Mouse (Mus musculus) bone marrow macrophage, adult 2 months (primary cell): ENCODE results near the gene Camk2g. TPM values are rescaled to one million over a fixed set of nuclear protein-coding genes. Genes with fewer than 3 reads are reported as not detected.
A peak's percentile ranks its signal among the peaks of the same experiment; 100 is the strongest.

Experiments
- H3K27ac ChIP-seq: 2 replicates; pipeline ENCODE4 v1.5.1; 2012; ENCODE audit warnings: low read depth, low read length; ENCODE audit not compliant: insufficient read depth
- H3K4me1 ChIP-seq: 2 replicates; pipeline ENCODE4 v1.6.1; 2012; ENCODE audit warnings: low read length; ENCODE audit not compliant: control insufficient read depth, insufficient read depth
- H3K4me3 ChIP-seq: 2 replicates; pipeline ENCODE4 v1.5.1; 2012; ENCODE audit warnings: mild to moderate bottlenecking, low read length, moderate library complexity; ENCODE audit not compliant: insufficient read depth
- CTCF ChIP-seq: IDR thresholded peaks from 2 replicates; pipeline ENCODE4 v1.5.1; 2012; ENCODE audit warnings: low read depth, mild to moderate bottlenecking, low read length, moderate library complexity
- POLR2A ChIP-seq: IDR thresholded peaks from 2 replicates; pipeline ENCODE4 v1.6.1; 2012; ENCODE audit warnings: mild to moderate bottlenecking, low read depth, low read length, borderline replicate concordance
- polyA plus RNA-seq: library from polyadenylated mRNA; stranded (reverse); fragments of >200 nt; gene quantifications from 2 replicates; pipeline ENCODE4 v1.2.4, GENCODE M21; 2012; ENCODE audit not compliant: missing spikeins, insufficient read depth, insufficient read length

Gene Camk2g
- polyA plus RNA-seq, 1 experiment: 24.6 TPM

DNA sequence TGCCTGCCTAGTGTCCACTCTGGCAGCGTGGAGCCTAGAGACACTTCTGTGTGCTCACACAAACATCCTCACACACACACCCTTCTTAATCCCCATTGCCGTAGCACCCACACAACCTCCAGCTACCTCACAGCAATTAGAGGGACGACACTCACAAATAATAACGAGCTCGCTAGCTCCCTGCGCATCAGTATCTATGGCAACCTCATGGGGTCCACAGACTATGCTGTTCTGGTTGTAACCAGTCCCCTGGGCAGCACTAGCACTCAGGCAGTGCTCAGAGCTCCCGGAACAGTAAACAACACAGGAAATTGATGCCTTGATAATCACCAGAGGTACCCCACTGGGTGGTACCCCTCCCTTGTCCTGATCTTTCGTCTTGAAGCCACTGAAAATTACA, 2.8 kb upstream of the Camk2g start:
- peaks cover 13% of the 10 kb centered on the region for H3K4me1 ChIP-seq
- H3K27ac ChIP-seq: no peak overlapping the region
- no peak for TF ChIP-seq CTCF
- TF ChIP-seq POLR2A: no peak

DNA sequence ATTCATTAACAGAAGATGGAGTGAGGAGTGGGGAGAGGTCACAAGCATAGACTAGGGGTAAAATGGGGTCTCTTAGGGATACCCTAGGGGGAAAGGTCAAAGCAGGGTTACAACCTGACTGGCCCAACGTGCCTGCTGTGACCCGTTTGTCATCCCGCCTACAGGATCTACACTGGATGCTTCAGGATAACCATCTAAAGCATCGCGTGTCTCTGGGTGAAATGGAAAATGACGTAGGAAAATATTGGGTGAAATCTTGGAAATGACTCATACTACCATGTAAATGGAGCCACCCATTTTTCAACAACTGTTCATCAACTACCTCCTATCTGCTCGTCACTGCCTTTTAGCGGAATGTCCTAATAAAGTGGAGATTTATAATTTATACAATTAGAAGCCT, 2.3 kb upstream of the Camk2g start:
- H3K4me1 ChIP-seq: peaks cover 13% of the 10 kb centered on the region
- no peak overlapping the region for H3K27ac ChIP-seq
- TF ChIP-seq POLR2A: no peak
- no peak for TF ChIP-seq CTCF
- H3K4me3 ChIP-seq: no peak overlapping the region

More for the DNA sequence above, 2.8 kb upstream of the Camk2g start:
- H3K4me3 ChIP-seq: no peak overlapping the region

DNA sequence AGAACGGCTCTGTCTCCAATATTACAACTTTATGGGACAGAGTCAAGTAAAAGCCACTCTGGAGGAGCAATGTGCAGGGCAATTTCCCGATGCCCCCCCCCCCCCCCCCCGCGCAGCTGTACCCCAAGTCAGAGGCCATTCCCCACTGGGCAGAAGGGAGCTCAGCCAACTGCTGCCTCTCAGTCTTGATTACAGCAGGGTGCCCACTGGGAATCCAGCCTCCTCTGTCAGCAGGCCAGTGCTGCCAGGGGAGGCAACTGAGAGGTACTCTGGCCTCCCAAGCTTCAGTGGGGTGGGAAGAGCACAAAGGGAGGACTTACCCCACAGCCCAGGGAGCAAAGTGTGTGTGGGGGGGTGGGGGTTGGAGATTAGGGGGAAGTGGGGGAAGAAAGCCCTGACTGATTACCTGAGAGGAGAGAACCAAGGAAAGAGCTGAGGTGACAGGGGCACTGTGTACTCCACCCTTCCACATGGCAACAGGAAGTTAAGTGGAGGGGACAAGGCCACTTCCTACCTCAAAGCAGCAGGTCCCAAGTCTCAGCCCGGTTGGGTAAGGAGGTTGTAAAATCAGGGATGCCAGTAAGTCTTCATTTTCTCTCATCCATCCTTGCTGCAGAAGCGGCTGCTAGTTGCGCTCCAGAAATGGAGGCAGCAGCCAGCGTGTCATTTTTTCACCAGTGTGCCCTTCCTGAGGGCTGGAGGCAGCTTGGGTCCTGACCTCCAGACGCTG, 1.7 kb upstream of the Camk2g start:
- Histone ChIP-seq H3K4me3 (0 out of 2 replicates have a peak overlapping the region, but pooled peaks have one; percentile 4), H3K27ac (peak overlapping the region; percentile 16; the same call in 1 of the 2 replicates), H3K4me1 (peaks cover 13% of the 10 kb centered on the region)
- TF ChIP-seq CTCF (no peak), POLR2A (no peak)

DNA sequence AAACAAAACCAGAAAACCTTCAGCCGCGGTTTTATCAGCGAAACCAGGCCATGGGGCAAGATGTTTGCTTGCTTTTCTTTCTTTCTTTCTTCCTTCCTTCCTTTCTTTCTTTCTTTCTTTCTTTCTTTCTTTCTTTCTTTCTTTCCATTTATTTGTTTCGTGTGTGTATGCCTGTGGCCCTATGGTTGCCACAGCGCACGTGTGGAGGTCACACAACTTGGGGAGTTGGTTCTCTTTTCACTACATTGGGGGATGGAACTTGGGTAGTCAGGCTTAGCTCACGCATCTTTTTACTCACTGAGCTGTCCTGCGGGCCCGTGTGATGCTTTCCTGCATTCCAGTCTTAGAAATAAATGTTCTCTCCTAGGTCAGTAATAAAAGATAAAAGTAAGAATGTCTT, 701 bp upstream of the Camk2g start:
- no peak for TF ChIP-seq CTCF
- no peak for TF ChIP-seq POLR2A
- Histone ChIP-seq H3K27ac (peak overlapping the region; percentile 72), H3K4me3 (peak overlapping the region; percentile 84), H3K4me1 (peaks cover 13% of the 10 kb centered on the region)

DNA sequence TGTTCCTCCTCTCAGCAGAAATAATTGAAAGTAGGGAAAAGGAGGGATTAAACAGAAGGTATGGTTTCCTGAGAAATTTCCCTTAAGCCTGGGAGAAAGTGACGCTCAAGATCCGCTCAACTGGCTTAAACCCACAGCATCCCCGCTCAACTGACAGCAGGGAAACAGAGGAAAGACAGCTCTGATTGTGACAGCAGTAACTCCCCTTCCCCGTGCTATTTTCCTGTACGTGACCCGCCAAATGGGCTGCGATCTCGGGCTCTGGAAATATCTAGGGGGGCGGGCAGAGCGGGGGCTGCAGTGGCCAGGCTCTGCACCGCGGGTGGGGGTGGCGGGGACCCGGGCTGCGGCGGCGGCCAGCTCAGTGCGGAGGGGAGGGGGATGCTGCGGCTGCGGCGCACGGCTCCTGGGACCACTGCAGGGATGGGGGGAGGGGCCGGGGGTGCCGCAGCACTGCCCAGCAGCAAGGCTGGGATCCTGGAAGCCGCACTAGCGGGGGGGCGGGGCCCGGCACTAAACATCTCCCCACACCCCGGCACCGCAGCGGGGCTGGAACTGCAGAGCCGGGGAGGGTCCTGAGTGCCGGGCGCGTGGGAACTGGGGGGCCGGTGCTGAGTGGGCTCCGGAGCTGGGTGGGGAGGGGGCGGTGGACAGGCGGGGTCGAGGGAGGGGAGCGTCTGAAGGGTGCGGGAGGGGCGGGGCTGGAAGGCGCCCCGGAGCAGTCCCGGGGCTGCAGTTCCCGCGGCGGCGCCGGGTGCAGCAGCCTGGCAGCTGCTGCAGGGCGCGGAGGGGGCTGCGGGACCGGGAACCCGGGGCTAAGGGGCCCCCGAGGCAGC, 748 bp downstream of the Camk2g start:
- H3K27ac ChIP-seq: no peak overlapping the region

DNA sequence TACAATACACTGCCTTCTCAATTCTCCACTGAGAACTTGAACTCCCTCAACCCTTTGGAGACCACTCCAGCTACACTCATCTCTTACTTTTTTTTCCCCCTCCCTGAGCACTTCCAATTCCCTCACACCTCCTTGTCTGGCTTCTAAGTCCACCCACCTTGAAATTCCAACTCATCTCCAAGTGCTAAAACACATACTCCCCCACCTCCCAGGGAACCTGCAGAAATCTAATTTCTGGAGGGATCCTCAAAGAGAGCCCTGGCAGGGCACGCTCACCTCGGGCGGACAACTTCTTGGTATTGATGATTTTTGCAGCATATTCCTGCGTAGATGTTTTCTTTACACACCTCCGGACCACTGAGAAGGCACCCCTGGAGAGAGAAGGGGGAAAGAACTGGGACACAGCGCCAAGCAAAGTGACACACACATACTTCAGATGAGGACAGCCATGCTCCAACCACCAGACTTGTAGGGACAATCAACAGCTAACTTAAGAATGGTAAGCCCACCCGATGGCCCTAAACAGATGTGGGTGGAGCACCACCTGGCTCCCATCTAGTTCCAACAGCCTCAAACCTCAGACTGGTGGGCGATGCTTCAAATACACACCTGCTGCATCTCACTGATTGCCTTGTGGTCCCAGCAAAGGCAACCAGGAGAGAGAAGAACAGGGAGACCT, 1.5 kb downstream of the Camk2g start:
- H3K4me3 ChIP-seq: peak overlapping the region; percentile 88
- TF ChIP-seq POLR2A (no peak), CTCF (no peak)
- H3K4me1 ChIP-seq: peaks cover 17% of the 10 kb centered on the region
- no peak overlapping the region for H3K27ac ChIP-seq

More for the DNA sequence above, 748 bp downstream of the Camk2g start:
- Histone ChIP-seq H3K4me3 (peak overlapping the region; percentile 88), H3K4me1 (peaks cover 13% of the 10 kb centered on the region)
- TF ChIP-seq CTCF: no peak

DNA sequence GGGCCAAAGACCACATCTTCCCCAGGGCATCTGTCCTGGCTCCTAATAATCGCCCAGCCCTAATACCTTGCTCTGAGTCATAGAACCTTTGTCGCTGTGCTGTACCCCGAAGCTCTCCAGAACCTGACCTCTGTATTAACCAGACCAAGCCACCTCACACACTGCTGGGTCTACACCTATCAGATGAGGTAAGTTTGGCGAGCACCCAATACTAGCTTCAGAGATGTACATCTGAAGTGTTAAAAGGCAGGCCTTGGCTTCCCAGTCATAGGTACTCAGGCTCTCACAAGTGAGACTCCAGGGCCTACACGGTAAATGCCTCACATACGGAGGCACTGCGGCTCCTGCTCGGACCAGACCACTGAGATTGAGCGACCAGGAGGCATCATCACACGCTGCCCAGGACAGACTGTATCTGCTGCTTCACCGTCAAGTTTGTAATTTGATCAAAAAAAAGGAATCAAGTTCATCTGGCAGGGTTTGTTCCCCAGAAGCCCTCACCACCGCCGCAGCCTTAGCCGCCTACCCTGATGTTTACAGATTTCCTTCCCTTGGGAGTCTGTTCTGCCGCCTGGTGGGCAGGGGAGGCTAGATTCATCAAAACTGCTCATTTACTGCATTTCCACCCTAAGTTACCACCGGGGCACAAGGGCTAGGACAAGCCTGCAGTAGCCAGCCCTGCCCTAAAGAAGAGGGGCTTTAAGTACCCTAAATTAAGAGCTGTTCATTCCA, 2.2 kb downstream of the Camk2g start:
- Histone ChIP-seq H3K4me3 (no peak overlapping the region), H3K4me1 (peaks cover 24% of the 10 kb centered on the region), H3K27ac (no peak overlapping the region)
- no peak for TF ChIP-seq POLR2A
- TF ChIP-seq CTCF: no peak

DNA sequence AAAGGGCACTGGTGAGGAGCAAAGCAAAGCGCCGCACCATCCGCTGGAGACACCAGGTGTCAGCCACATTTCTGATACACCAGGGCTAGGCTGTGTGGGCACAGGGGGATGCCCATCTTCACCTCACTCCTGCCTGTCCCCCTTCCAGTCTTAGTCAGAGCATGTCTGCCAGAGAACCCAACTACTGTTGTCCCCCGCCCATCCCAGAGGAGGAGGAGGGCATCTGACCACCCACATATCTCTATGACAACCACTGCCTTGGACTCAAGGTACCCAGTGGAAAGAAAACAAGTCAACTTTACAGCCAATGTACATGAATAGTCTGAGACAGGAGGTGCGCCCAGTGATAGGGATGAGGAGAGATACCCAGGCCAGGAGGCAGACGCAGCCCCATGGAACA, 2.9 kb downstream of the Camk2g start:
- TF ChIP-seq CTCF (no peak), POLR2A (no peak)
- peaks cover 29% of the 10 kb centered on the region for H3K4me1 ChIP-seq
- no peak overlapping the region for H3K27ac ChIP-seq
- no peak overlapping the region for H3K4me3 ChIP-seq

DNA sequence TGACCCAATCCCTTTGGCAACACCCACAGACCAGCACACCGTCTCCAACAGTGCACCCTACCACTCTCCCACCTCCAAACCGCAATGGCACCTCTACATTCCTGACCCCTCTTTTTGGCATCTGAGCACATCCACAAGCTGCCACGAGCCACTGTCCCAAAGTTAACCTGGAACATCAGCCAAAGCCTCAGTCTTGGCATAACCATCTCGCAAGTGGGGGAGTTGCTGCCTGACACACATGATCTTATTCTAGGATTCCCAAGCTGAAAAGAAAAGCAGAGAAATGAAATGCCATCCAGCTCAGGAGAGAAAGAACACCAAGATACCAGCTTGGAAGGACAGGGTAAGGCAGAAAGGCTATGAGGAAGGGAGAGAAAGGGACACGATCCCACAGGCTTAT, 3.4 kb downstream of the Camk2g start:
- Histone ChIP-seq H3K4me3 (no peak overlapping the region), H3K27ac (no peak overlapping the region), H3K4me1 (peaks cover 31% of the 10 kb centered on the region)
- no peak for TF ChIP-seq CTCF
- TF ChIP-seq POLR2A: no peak
